Mouse (Mus musculus) bone marrow, adult 2 months (tissue): ENCODE results near the gene Pde1a. TPM values are rescaled to one million over a fixed set of nuclear protein-coding genes. Genes with fewer than 3 reads are reported as not detected.

Source experiments
- H3K27ac ChIP-seq: fragments of 200-500 bp; 2 replicates; pipeline ENCODE4 v1.5.1; 2012; ENCODE audit warnings: low read depth, mild to moderate bottlenecking, control low read depth, inconsistent platforms, low read length; ENCODE audit not compliant: control insufficient read depth, poor library complexity, insufficient read depth
- H3K4me1 ChIP-seq: fragments of 200-500 bp; 2 replicates; pipeline ENCODE4 v1.6.1; 2011; ENCODE audit warnings: low read length; ENCODE audit not compliant: control insufficient read depth, insufficient read depth
- H3K4me3 ChIP-seq: fragments of 200-500 bp; replicated peaks from 2 replicates; pipeline ENCODE3; 2011; ENCODE audit warnings: mild to moderate bottlenecking, low read depth, low read length, control low read depth; ENCODE audit not compliant: control insufficient read depth
- CTCF ChIP-seq: fragments of 200-500 bp; IDR thresholded peaks from 2 replicates; pipeline ENCODE4 v1.5.1; 2011; ENCODE audit warnings: low read length, control low read depth; ENCODE audit not compliant: control insufficient read depth, insufficient read depth
- POLR2A ChIP-seq: fragments of 200-500 bp; IDR thresholded peaks from 2 replicates; pipeline ENCODE4 v1.6.1; 2011; ENCODE audit warnings: low read depth, mild to moderate bottlenecking, control low read depth, low read length, borderline replicate concordance; ENCODE audit not compliant: control insufficient read depth
- WGBS: fragments of 180-500 bp; shearing (Covaris S2); methylation state at CpG from one replicate; pipeline ENCODE4 v1.1.7; 2018; 5-methylcytosine and 5-hydroxymethylcytosine counted together
- polyA plus RNA-seq: library from polyadenylated mRNA; stranded (reverse); fragments of >200 nt; gene quantifications from 2 replicates; pipeline ENCODE4 v1.2.4, GENCODE M21; 2011; ENCODE audit warnings: low replicate concordance; ENCODE audit not compliant: missing spikeins, insufficient read depth, insufficient read length

Gene Pde1a
- polyA plus RNA-seq, 1 experiment: 2.6 TPM

DNA sequence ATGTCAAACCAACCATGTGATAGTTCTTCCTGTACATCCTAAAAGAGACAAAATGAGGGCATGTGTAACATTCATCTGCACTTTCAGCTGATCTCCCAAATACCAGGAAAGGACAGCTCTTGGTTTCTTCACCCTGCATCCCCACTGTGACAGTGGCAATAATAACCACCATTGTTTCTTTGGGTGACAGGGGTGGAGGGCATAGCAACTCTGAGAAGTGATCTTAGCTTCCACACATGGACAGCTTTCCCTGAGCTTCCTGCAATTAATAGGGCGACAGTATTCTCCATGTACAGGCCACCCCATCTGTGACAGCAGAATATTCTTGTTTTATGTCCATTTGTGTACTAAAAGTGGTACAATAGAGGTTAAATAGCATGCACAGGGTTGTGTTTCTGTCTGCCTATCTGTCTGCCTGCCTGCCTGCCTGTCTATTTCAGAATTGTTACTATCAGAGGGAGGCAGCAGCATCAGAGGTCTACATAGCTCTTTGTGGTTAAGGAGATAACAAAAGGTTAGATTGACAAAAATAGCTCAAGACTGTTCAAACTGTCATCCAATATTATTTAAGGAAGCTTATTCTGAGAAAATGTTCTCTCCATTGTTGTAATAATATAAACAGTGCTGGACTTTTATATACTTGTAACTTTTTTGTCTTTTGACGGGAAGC is 227.3 kb downstream of the Pde1a start:
- no peak overlapping the region for H3K27ac ChIP-seq
- TF ChIP-seq POLR2A: no peak
- no peak for TF ChIP-seq CTCF
- no peak overlapping the region for H3K4me3 ChIP-seq
- H3K4me1 ChIP-seq: no peaks in the 10 kb centered on the region
- 74% methylated on average over 2 of the region's 2 CpGs for WGBS

DNA sequence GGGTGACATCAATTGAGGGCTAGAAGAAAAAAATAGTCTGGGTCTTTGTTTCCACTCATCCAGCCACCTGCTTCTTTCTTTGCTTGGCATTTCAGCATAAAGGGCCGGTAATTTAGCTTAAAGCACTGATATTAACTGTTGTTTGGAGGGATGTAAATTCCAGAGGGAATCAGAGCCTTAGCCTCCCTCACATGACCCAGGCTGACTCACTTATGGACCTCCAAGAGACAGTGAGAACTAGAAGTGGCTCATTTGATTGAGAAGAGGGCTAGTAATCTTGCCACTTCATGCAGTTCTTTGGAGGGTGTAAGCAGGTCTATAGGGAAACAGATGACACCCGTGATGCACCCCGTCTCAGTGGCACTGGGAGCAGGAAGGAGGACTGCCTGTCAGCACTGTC is 230.7 kb downstream of the Pde1a start:
- H3K27ac ChIP-seq: no peak overlapping the region
- 68% methylated on average over 3 of the region's 3 CpGs for WGBS
- TF ChIP-seq CTCF: no peak
- no peak for TF ChIP-seq POLR2A
- no peaks in the 10 kb centered on the region for H3K4me1 ChIP-seq
- no peak overlapping the region for H3K4me3 ChIP-seq

DNA sequence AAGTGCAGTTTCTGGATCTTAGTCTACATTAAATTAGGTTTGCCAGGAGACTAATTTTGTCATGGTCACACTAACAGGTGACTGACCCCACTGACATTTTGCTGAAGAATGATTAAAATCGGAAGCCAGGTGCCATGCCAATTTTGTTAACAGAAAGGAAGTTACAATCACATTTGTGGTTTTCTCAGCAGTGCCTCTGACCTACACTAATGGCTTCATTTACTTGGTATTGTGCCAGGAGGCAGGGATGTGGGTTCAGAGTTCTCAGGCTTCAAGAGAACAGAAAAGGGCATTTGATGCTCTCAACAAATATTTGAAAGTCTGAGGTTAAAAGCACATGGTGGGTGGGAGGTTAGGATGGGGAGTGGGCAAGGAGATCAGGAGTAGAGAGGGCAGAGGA is 236.4 kb downstream of the Pde1a start:
- H3K4me3 ChIP-seq: no peak overlapping the region
- WGBS: 6% methylated on average over 1 of the region's 1 CpGs
- no peaks in the 10 kb centered on the region for H3K4me1 ChIP-seq
- no peak overlapping the region for H3K27ac ChIP-seq
- TF ChIP-seq POLR2A: no peak
- TF ChIP-seq CTCF: no peak

DNA sequence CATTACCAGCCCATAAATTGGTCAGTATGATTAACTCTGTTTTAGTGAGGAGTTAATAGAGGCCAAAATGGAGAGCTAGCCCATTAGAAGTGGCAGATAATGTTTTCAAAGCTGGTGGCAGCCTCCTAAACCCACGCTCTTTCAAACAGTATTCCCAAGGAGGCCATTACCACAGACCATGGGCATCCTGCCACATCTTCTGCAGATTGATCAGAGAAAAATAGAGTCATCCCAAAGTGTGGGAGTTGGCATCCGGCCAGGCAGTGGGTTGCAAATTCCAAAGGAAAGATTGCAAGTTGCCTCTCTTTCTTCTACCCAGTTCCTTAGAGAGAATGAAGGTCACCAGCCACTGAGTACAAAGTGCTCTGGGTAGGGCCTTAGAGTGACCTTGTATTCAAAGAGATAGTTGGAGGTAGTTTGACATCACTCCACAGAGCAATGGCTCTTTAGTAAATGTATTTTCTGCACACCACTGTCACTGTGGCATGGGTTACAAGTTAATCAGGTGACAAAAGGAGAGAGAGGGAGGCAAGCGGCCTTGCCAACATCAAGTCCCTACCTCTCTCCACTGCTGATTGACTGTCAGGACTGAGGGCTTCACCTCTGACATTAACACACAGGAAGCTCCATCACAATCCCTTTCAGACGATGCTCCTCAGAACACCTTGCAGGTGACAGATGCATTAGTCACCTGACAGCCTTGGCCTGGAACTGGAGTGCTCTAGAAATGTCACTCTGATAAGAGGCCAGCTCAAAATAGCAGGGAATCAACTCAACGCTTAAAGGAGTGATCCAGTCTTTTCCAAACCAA is 237.3 kb downstream of the Pde1a start:
- 68% methylated on average over 5 of the region's 5 CpGs for WGBS
- no peaks in the 10 kb centered on the region for H3K4me1 ChIP-seq
- H3K4me3 ChIP-seq: no peak overlapping the region
- no peak overlapping the region for H3K27ac ChIP-seq
- TF ChIP-seq POLR2A (no peak), CTCF (no peak)

DNA sequence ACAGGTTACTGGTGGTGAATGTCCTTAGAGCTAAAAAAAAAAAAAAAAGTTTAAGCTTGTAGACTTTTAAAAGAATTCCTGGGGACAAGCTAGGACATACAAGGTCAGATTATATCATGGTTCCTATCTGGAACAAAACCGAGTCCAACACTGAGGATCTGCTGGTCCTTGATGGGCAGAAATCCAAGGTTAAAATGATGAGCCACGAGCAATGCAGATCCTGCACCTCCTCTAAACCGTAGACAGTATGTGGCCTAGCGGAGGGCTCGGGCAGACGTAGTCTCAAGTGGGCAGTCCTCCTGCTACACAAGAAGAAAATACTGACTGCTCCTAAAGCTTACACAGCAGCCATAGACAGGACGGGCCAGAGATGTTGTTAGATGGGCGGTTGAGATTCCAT is 238.5 kb downstream of the Pde1a start:
- no peak for TF ChIP-seq CTCF
- TF ChIP-seq POLR2A: no peak
- WGBS: 83% methylated on average over 8 of the region's 8 CpGs
- no peak overlapping the region for H3K27ac ChIP-seq
- H3K4me3 ChIP-seq: no peak overlapping the region
- H3K4me1 ChIP-seq: no peaks in the 10 kb centered on the region

DNA sequence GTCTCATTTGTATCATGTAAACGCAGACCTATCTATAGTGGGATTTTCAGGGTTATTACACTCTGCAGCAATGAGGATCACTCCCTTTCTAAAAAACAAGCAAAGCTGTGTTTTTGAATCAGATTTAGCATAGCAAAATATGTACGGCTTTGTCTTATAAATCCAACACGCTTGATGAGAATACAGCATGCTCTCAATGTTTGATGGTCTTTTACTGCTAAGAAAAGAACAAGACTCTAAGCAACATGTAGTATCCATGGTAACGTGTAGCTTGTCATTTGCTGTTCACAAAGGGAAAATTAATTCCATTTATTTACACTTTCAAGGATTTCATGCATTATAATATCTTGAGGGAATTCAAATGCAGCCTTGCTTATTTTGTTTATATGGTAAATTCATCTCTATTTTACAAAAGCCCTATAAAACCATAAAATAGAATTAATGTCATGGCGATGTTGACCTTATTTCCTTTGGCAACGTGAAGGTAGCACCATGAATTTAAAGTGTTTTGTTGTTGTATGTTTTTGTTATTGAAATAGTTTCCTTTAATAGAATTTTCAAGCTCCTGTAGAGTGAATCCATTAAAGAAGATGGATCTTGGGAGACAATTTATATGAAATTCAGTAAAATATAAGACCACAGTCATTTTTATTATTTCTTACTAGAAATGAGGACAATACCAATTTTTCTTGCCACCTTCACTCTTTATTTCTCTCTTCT is 245.5 kb downstream of the Pde1a start:
- 82% methylated on average over 6 of the region's 6 CpGs for WGBS
- Histone ChIP-seq H3K4me1 (no peaks in the 10 kb centered on the region), H3K4me3 (no peak overlapping the region), H3K27ac (no peak overlapping the region)
- no peak for TF ChIP-seq POLR2A
- no peak for TF ChIP-seq CTCF

DNA sequence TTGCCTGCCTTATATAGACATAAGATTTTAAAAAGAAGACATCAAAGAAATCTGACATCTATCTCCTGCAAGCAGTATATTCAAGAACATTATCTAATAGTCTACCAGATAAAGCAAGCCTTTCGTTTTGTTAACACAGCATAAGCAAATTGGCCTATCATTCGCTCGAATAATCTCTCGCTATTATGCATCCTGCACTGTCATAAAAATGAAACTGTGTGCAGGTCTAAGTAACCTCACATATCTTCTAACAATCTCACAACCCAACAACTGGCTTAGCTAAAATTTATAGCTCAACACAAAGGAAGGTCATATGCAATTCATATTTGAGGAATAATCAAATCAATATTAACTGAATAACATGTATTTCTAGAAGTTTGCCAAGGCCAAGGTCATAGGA is 246.0 kb downstream of the Pde1a start:
- Histone ChIP-seq H3K4me3 (no peak overlapping the region), H3K4me1 (no peaks in the 10 kb centered on the region), H3K27ac (no peak overlapping the region)
- 85% methylated on average over 4 of the region's 4 CpGs for WGBS
- TF ChIP-seq POLR2A: no peak
- TF ChIP-seq CTCF: no peak

DNA sequence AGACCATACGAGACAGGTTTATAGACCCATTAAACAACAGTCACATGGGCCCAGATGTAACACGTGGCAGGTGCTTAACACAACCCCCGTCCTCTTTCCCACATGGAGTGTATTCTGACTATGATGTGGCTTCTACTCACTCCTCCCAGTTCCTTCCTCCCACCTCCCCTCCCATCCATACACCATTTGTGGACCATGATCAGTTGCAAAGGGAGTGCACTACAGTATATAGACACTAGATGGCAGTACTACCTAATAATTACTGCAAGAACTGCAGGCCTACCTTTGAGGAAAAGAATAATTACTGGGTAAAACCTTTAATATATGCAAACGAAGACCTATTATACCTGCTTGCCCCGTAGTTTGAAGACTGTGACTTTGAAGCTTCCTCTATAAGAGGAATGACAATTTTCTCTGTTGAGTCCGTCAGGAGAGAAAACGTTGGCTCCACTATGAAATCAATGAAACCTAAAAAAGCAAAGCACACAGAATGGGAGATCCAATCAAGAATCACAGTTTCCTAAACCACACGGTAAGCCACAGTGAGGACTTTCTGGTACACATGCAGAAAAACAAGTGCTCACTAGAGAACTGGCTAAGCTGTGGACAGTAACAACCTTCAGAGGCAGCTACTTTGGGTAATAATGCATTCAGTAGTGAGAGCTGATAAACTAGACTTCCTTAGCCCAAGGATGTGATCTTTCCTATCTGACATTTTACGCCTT is 263.8 kb downstream of the Pde1a start:
- no peaks in the 10 kb centered on the region for H3K4me1 ChIP-seq
- H3K27ac ChIP-seq: no peak overlapping the region
- no peak overlapping the region for H3K4me3 ChIP-seq
- no peak for TF ChIP-seq POLR2A
- TF ChIP-seq CTCF: 0 out of 2 replicates have a peak, but pooled peaks have one; percentile 23
- 34% methylated on average over 9 of the region's 9 CpGs for WGBS
